Mouse (Mus musculus): ENCODE results near the gene Gna12. TPM values are rescaled to one million over a fixed set of nuclear protein-coding genes. Genes with fewer than 3 reads are reported as not detected.

Gene Gna12
- polyA plus RNA-seq, 1 experiment from 2014 or later, result 22.1 TPM

- Histone ChIP-seq H3K9ac (ENCODE audit: low read depth, low read length) (peak overlapping the region; percentile 59; the same call in 1 of the 2 replicates), H3K36me3 (ENCODE audit: control insufficient read depth, insufficient read depth, low read length) (no peaks in the 10 kb centered on the region), H3K27me3 (ENCODE audit: control insufficient read depth, insufficient read depth, low read length) (no peaks in the 10 kb centered on the region), H3K27ac (ENCODE audit: low read depth, low read length) (no peak overlapping the region), H3K4me1 (ENCODE audit: control insufficient read depth, insufficient read depth, low read length) (peaks cover 5% of the 10 kb centered on the region; the same call in 1 of the 2 replicates), H3K4me2 (replicated peaks; ENCODE audit: low read depth, low read length) (peak overlapping the region; percentile 42), H3K4me3 (ENCODE audit: low read length) (peak overlapping the region; percentile 32), H3K9me3 (ENCODE audit: control insufficient read depth, low read length) (0 out of 2 replicates have a peak, but pooled peaks cover 4% of the 10 kb centered on the region)
- ATAC-seq (ENCODE audit: low FRiP score, low TSS enrichment), result peak; percentile 77
- 14% methylated on average over 12 of the region's 12 CpGs for WGBS
Measured at GRCm38 (mm10) chr5:140749062-140749875, 81.0 kb downstream of the Gna12 start.

- ATAC-seq (ENCODE audit: low FRiP score, low TSS enrichment), result no peak
- H3K4me2 ChIP-seq (replicated peaks; ENCODE audit: low read depth, low read length), result no peak overlapping the region
- no peak overlapping the region for H3K27ac ChIP-seq (ENCODE audit: low read depth, low read length)
- H3K4me1 ChIP-seq (ENCODE audit: control insufficient read depth, insufficient read depth, low read length), result peaks cover 5% of the 10 kb centered on the region; the same call in 1 of the 2 replicates
- H3K36me3 ChIP-seq (ENCODE audit: control insufficient read depth, insufficient read depth, low read length), result no peaks in the 10 kb centered on the region
- 0 out of 2 replicates have a peak, but pooled peaks cover 4% of the 10 kb centered on the region for H3K9me3 ChIP-seq (ENCODE audit: control insufficient read depth, low read length)
- H3K4me3 ChIP-seq (ENCODE audit: low read length), result no peak overlapping the region
- no peaks in the 10 kb centered on the region for H3K27me3 ChIP-seq (ENCODE audit: control insufficient read depth, insufficient read depth, low read length)
- WGBS, result 87% methylated on average over 10 of the region's 10 CpGs
- no peak overlapping the region for H3K9ac ChIP-seq (ENCODE audit: low read depth, low read length)
Measured at GRCm38 (mm10) chr5:140748425-140748824, 81.8 kb downstream of the Gna12 start.

GRCm38 (mm10) chr5:140743706-140744131 lies 86.5 kb downstream of the Gna12 start:
- no peaks in the 10 kb centered on the region for H3K36me3 ChIP-seq (ENCODE audit: control insufficient read depth, insufficient read depth, low read length)
- H3K27ac ChIP-seq (ENCODE audit: low read depth, low read length), result no peak overlapping the region
- 38% methylated on average over 12 of the region's 12 CpGs for WGBS
- no peak overlapping the region for H3K9ac ChIP-seq (ENCODE audit: low read depth, low read length)
- H3K4me2 ChIP-seq (replicated peaks; ENCODE audit: low read depth, low read length), result no peak overlapping the region
- ATAC-seq (ENCODE audit: low FRiP score, low TSS enrichment), result no peak
- H3K4me1 ChIP-seq (ENCODE audit: control insufficient read depth, insufficient read depth, low read length), result no peaks in the 10 kb centered on the region
- H3K9me3 ChIP-seq (ENCODE audit: control insufficient read depth, low read length), result no peaks in the 10 kb centered on the region
- no peaks in the 10 kb centered on the region for H3K27me3 ChIP-seq (ENCODE audit: control insufficient read depth, insufficient read depth, low read length)
- H3K4me3 ChIP-seq (ENCODE audit: low read length), result no peak overlapping the region

- Histone ChIP-seq H3K9me3 (ENCODE audit: control insufficient read depth, low read length) (no peaks in the 10 kb centered on the region), H3K4me3 (ENCODE audit: low read length) (no peak overlapping the region)
Measured at GRCm38 (mm10) chr5:140741877-140742276, 88.4 kb downstream of the Gna12 start.

GRCm38 (mm10) chr5:140741040-140741439 lies 89.2 kb downstream of the Gna12 start:
- ATAC-seq (ENCODE audit: low FRiP score, low TSS enrichment), result no peak
- no peaks in the 10 kb centered on the region for H3K4me1 ChIP-seq (ENCODE audit: control insufficient read depth, insufficient read depth, low read length)
- H3K4me3 ChIP-seq (ENCODE audit: low read length), result no peak overlapping the region
- no peak overlapping the region for H3K4me2 ChIP-seq (replicated peaks; ENCODE audit: low read depth, low read length)
- H3K36me3 ChIP-seq (ENCODE audit: control insufficient read depth, insufficient read depth, low read length), result no peaks in the 10 kb centered on the region
- WGBS, result 63% methylated on average over 11 of the region's 11 CpGs
- H3K27me3 ChIP-seq (ENCODE audit: control insufficient read depth, insufficient read depth, low read length), result no peaks in the 10 kb centered on the region
- H3K9me3 ChIP-seq (ENCODE audit: control insufficient read depth, low read length), result no peaks in the 10 kb centered on the region
- no peak overlapping the region for H3K27ac ChIP-seq (ENCODE audit: low read depth, low read length)
- no peak overlapping the region for H3K9ac ChIP-seq (ENCODE audit: low read depth, low read length)

More at GRCm38 (mm10) chr5:140741877-140742276, 88.4 kb downstream of the Gna12 start:
- H3K4me2 ChIP-seq (replicated peaks; ENCODE audit: low read depth, low read length), result no peak overlapping the region
- no peak overlapping the region for H3K27ac ChIP-seq (ENCODE audit: low read depth, low read length)
- H3K27me3 ChIP-seq (ENCODE audit: control insufficient read depth, insufficient read depth, low read length), result no peaks in the 10 kb centered on the region
- ATAC-seq (ENCODE audit: low FRiP score, low TSS enrichment), result no peak
- no peaks in the 10 kb centered on the region for H3K36me3 ChIP-seq (ENCODE audit: control insufficient read depth, insufficient read depth, low read length)
- H3K4me1 ChIP-seq (ENCODE audit: control insufficient read depth, insufficient read depth, low read length), result no peaks in the 10 kb centered on the region
- no peak overlapping the region for H3K9ac ChIP-seq (ENCODE audit: low read depth, low read length)

GRCm38 (mm10) chr5:140739813-140740212 lies 90.4 kb downstream of the Gna12 start:
- Histone ChIP-seq H3K4me2 (replicated peaks; ENCODE audit: low read depth, low read length) (no peak overlapping the region), H3K27ac (ENCODE audit: low read depth, low read length) (no peak overlapping the region), H3K9me3 (ENCODE audit: control insufficient read depth, low read length) (no peaks in the 10 kb centered on the region), H3K4me3 (ENCODE audit: low read length) (no peak overlapping the region), H3K27me3 (ENCODE audit: control insufficient read depth, insufficient read depth, low read length) (no peaks in the 10 kb centered on the region; the same call in 1 of the 2 replicates), H3K4me1 (ENCODE audit: control insufficient read depth, insufficient read depth, low read length) (no peaks in the 10 kb centered on the region; the same call in 1 of the 2 replicates), H3K36me3 (ENCODE audit: control insufficient read depth, insufficient read depth, low read length) (no peaks in the 10 kb centered on the region), H3K9ac (ENCODE audit: low read depth, low read length) (no peak overlapping the region)
- no peak for ATAC-seq (ENCODE audit: low FRiP score, low TSS enrichment)
- 61% methylated on average over 12 of the region's 12 CpGs for WGBS

GRCm38 (mm10) chr5:140736166-140736565 lies 94.1 kb downstream of the Gna12 start:
- Histone ChIP-seq H3K27me3 (ENCODE audit: control insufficient read depth, insufficient read depth, low read length) (no peaks in the 10 kb centered on the region; the same call in 1 of the 2 replicates), H3K9me3 (ENCODE audit: control insufficient read depth, low read length) (no peaks in the 10 kb centered on the region), H3K4me2 (replicated peaks; ENCODE audit: low read depth, low read length) (peak overlapping the region; percentile 45), H3K4me1 (ENCODE audit: control insufficient read depth, insufficient read depth, low read length) (no peaks in the 10 kb centered on the region; the same call in 1 of the 2 replicates), H3K27ac (ENCODE audit: low read depth, low read length) (no peak overlapping the region), H3K36me3 (ENCODE audit: control insufficient read depth, insufficient read depth, low read length) (no peaks in the 10 kb centered on the region), H3K4me3 (ENCODE audit: low read length) (no peak overlapping the region), H3K9ac (ENCODE audit: low read depth, low read length) (no peak overlapping the region)
- ATAC-seq (ENCODE audit: low FRiP score, low TSS enrichment), result no peak
- WGBS, result 29% methylated on average over 8 of the region's 13 CpGs

DNA sequence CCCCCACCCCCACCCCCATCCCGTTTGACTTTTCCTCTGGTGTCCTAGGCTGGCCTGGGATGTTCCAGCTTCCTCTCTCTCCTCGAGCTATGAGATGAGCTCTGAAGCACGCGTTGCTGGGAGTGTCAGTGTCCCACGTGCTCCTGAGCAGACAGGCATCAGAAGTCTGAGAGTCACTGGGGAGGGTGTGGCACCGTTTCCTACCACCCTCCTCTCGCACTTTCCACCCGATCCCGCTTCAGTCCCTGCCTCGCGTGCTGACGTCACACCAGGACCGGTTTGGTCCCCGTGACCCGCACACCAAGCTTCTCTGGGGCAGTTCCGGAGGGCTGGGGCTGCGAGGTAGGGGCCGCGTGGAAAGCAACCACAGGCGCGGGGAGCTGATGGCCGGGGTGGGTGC lies 94.9 kb downstream of the Gna12 start:
- peak; percentile 28; the same call in 1 of the 2 replicates for ATAC-seq (ENCODE audit: low FRiP score, low TSS enrichment)
- Histone ChIP-seq H3K4me2 (replicated peaks; ENCODE audit: low read depth, low read length) (peak overlapping the region; percentile 45), H3K36me3 (ENCODE audit: control insufficient read depth, insufficient read depth, low read length) (no peaks in the 10 kb centered on the region), H3K27ac (ENCODE audit: low read depth, low read length) (no peak overlapping the region), H3K9me3 (ENCODE audit: control insufficient read depth, low read length) (no peaks in the 10 kb centered on the region), H3K4me3 (ENCODE audit: low read length) (peak overlapping the region; percentile 26), H3K4me1 (ENCODE audit: control insufficient read depth, insufficient read depth, low read length) (no peaks in the 10 kb centered on the region; the same call in 1 of the 2 replicates), H3K9ac (ENCODE audit: low read depth, low read length) (no peak overlapping the region), H3K27me3 (ENCODE audit: control insufficient read depth, insufficient read depth, low read length) (no peaks in the 10 kb centered on the region; the same call in 1 of the 2 replicates)
- WGBS, result 2% methylated on average over 22 of the region's 22 CpGs

GRCm38 (mm10) chr5:140733336-140733735 lies 96.9 kb downstream of the Gna12 start:
- WGBS, result 54% methylated on average over 3 of the region's 3 CpGs
- no peak overlapping the region for H3K4me2 ChIP-seq (replicated peaks; ENCODE audit: low read depth, low read length)

More at GRCm38 (mm10) chr5:140733336-140733735, 96.9 kb downstream of the Gna12 start:
- Histone ChIP-seq H3K9me3 (ENCODE audit: control insufficient read depth, low read length) (no peaks in the 10 kb centered on the region), H3K9ac (ENCODE audit: low read depth, low read length) (no peak overlapping the region), H3K36me3 (ENCODE audit: control insufficient read depth, insufficient read depth, low read length) (no peaks in the 10 kb centered on the region), H3K4me3 (ENCODE audit: low read length) (no peak overlapping the region), H3K27me3 (ENCODE audit: control insufficient read depth, insufficient read depth, low read length) (no peaks in the 10 kb centered on the region; the same call in 1 of the 2 replicates), H3K4me1 (ENCODE audit: control insufficient read depth, insufficient read depth, low read length) (no peaks in the 10 kb centered on the region; the same call in 1 of the 2 replicates), H3K27ac (ENCODE audit: low read depth, low read length) (no peak overlapping the region)
- no peak for ATAC-seq (ENCODE audit: low FRiP score, low TSS enrichment)
